Mouse (Mus musculus): ENCODE data around the gene Zfp426.

The Zfp426 gene

GRCm38 (mm10) chr9:20453647-20454046 is 38.9 kb downstream of the Zfp426 start:
- DNase-seq: no peak

- DNase-seq: no peak
Measured at GRCm38 (mm10) chr9:20451493-20451892, 41.1 kb downstream of the Zfp426 start.

- DNase-seq: no peak
Measured at GRCm38 (mm10) chr9:20443183-20443783, 49.3 kb downstream of the Zfp426 start.

GRCm38 (mm10) chr9:20430004-20430403 is 62.5 kb downstream of the Zfp426 start:
- no peak for DNase-seq
